Mouse (Mus musculus) kidney, postnatal 10 days (tissue): ENCODE measurements at regions not wholly inside any gene's neighbourhood (a gene's known extent, or its start where the extent isn't known, plus 50 kb on each side); places are given as distances from the start of the nearest gene placed in this dataset.

ENCODE experiments used
- DNase-seq: peaks from one replicate; pipeline ENCODE4 v3.0.0; 2021; ENCODE audit warnings: mixed read lengths

DNA sequence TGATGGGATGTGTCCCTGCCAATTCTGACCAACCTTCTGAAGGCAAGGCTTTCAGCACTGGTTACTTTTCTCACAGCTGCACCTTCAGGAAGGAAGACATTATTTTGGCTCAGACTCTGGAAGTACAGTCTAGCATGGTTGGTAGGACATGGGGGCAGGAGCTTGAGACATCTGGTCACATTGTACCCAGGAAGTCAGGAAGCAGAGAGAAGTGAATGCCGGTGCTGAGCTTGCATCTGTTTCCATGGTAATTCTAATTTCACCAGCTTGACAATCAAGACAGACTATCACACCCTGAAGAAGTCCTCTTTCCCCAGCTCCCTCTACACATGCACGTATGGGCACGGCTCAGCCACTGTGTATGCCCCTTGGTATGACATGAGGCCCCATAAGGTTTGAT, 210.6 kb downstream of the Cyp26b1 start:
- no peak for DNase-seq

DNA sequence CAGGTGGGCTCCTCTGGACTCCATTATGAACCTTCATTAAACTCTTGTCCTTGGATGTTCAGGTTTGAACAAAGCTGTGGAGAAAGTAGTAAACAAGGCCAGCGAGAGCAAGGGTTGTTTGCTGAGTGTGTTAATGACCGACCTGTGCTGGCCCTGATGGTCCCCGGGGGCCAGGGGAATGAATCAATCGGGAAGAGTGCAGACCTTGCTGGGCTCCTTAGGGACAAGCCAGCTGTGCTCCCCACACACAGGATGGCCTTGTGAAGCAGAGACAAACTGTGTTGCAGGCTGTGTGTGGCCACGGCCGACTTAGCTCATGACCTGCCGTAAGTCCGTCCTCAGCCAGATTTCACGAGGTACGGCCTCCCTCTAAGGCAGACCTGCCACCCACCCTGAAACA, 212.1 kb downstream of the Cyp26b1 start:
- no peak for DNase-seq

DNA sequence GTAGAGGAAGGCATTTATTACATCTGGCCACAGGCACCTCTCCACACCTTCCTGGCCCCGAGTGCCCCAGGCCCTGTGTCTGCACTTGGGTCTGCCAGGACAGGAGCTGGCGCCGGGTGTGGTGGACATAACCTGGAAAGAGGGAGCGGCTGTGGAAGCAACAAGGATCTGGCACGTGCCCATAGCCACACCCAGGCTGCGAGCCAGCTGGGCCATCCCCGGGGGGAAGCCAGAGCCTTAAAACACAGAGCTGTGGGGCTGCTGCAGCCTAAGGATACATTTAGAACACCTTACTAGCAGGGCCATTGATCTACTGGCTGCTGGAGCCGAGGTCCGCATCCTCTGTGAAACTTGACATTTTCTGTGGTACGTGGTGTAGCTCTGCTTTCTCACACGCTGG, 217.0 kb downstream of the Cyp26b1 start:
- no peak for DNase-seq

DNA sequence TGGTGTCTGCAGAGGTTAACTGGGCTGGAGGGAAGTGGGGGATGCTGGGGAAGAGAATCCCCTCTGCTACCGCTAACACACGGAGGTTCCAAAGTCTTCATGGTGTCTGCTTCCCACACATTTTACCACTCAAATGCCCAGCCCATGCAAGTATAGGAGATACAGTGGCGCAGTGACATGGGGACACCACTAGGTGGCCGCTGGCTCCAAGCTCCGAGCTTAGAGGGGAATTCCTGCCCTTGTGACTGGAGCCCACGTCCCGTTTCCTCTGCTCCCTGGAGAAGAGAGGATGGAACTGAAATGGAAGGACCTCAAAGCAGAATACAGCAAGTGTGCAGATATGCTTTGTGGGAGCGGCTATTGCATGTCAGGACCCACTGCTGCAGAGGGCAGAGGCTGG, 218.2 kb downstream of the Cyp26b1 start:
- peak; percentile 76 for DNase-seq

DNA sequence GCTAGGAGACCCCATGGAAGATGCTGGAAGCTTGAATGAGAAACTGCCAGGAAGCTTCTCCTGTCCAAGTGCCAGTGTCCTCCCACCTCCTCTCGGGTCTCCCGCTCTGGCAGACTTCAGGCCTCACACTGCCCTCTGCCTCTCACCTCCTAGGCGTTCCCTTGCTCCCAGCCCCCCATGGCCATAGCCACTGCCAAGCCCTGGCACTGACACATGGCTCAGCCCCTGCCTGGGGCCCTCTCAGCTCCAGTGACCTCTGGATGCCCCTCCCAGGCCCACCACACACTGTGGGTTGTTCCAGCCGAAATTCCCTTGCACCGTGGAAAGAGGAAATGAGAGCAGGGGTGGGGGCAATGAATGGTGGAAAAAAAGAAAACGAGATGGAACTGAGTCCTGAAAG, 227.3 kb downstream of the Cyp26b1 start:
- no peak for DNase-seq

DNA sequence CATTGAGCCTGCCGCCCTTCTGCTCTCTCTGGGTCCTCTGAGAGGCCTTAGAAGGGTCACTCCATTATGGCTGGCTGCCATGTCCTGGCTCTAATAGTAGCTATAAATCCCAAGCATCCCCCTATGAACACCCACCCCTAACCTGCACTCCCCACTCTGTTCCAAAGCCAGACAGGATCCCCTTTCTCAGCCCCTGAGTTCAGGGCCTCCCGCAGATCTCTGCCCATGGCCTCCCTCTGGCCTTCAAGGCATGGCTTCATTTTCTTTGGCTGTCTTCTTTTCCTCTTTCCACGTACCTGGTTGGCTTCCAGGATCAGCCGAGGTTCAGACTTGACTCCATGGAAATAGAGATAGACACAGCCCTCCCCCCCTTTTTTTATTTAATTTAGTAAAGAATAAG, 227.8 kb downstream of the Cyp26b1 start:
- DNase-seq, result no peak

DNA sequence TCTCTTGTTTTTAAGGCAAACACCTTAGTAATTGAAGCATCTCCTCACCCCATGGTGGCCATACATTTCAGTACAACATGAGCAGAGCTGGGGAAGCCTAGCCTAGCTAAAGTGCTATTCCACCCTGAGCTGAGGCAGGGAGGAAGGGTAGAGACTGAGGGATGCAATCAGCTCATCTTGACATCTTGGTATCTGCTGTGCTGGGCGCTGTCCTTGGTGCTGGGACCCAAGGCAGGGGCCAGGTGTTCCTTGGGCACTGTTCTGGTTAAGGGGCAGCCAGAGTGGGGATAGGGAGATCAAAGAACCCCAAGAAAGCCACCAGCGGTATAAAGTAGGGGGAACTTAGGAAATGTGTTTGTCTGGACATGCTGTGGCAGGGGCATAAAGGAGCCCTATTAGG, 228.7 kb downstream of the Cyp26b1 start:
- peak; percentile 47 for DNase-seq

DNA sequence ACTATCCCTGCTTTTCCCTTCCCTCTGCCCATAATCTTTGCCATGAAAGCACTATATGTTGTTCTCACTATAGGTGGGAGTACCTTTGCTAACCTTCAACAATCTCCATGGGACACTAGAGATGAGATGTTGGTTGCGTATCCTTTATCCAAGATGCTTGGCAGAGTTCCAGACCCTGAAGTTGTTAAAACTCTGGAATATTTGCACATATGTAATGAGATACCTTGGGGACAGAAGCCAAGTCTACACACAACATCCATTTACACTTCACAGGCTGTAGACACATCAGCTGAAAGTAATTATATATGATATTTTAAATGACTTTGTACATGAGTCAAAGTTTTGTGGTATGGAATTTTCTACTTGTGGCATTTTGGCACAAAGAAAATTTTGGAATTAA, 231.4 kb downstream of the Cyp26b1 start:
- DNase-seq, result no peak

DNA sequence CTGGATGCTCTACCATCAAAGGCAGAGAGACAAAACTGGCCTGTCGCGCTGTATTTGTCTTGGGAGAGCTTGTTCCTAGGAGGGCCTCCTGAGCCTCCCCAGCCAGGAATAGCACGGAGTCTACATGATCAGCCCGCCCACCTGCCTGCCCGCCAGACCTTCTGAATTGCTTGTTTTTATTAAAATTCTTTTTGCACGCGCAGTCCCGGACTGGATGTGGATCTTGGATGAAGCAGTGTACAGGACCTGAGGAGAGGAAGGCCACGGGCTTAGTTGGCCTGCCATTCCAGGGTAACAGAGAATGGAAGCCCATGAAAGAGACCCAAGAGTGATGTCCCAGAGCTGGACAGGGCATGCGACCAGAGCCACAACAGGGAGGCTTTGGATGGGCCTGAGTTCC, 235.8 kb downstream of the Cyp26b1 start:
- DNase-seq, result no peak

DNA sequence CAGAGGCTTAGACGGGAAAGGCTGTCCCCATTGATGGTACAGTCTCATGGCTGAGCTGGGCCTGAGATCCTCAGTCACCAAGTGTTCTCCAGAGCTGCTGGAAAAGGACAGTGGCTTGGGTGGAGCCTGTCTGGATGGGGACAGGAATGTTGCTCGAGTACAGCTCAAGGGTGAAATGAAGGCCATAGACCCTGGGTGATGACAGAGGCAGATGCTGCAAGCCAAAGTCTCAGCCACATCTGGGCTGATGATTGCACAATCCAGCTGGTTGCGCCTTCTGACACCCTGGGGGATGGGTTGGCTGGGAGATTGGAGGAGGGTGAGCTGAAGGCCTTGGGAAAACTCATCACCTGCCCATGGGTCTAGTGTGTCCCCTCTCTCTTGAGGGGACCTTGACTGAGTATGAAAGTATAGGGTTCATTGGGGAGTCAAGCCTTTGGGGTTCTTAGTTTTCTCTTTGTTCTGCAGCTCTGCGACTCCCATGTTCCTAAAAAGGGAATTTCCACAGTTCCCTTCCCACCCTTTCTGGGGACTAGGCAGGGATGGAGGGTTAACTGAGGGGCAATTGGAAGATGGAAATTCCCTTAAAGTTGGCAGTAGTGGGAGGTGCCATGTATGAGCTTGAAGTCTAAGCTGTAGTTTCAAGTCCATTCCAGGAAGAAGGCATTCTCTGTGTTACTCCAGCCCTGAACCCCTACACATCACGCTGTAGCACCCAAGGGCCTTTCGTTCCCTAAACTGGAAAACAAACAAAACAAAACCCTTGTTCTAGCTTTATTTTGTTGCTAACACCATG, 240.1 kb downstream of the Cyp26b1 start:
- DNase-seq, result no peak

DNA sequence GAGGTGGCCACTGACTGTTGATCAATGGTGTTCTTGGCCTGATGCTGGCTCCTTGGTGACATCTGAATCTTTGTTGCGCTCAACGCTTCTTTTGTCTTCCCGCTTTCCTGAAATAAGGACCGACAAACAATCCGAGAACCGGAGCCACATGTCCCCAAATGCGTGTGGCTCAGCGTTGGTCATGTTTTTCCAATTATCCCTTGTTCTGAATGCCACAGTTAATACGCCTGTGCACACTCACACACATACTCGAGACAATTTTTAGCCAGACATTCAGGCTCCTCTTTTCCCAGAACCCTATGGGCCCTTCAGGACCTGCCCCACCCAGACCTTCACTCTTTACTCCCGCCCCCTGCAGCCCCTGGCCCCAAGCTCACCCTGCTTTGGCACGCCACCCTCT, 248.8 kb downstream of the Cyp26b1 start:
- DNase-seq, result no peak

DNA sequence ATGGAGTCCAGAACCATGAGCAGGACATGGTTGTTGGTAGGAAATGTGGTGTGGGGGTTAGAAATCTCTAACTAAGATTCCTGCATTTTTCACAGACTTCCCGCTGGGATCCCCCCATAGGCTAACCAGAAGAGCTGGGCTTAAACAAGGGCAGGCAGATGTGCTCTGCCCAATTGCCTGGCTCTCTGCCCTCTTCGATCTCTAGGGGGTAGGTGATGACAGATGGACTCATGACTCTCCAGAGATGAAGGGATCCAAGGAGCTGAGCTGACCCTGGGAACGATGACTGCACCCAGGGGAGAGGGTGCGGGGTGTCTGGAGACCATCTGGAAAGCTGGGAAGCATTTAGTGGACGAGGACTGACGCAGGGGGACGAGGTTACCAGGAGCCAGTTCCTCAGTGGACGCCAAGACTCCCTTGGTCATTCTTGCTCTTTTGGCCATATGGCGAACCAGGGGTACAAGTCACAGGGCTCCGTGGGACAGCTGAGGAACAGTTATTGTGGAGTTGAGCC, 260.0 kb downstream of the Cyp26b1 start:
- DNase-seq, result no peak

DNA sequence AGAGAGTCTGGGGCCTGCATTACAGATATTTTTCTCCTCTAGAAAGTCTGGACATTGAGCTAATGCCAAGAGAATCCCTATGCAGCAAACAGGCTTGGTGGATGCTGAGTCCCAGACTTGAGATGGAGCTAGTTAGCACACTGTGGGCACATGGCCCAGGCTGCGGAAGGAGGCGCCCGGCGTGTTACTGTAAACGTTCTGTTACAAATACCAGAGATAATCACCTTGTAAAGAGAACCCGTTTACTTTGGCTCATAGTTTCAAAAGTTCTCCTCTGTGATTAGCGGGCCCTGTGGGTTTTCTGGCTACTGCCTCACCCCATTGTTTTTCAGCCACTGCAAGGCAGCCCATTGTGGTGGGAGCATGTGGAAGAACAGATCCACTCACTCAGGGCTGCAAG, 264.6 kb downstream of the Cyp26b1 start:
- DNase-seq, result no peak

DNA sequence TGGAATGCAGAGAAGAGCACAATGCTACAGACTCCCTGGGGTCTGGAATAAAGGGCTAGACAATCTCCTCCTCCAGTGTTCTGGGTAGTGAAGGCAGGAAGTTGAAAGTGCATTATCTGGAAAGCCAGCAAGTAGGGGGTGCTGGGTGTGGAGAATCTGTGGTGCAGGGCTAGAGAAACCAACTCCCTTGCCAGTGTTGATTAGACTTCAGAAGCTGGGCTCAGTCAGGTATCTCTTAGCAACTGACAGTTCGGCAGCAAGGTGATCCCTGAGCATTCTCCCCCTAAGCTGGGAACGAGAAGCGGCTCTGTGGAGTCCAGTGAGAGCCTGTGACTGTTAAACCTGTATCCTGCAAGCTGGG, 265.7 kb downstream of the Cyp26b1 start:
- DNase-seq, result no peak

DNA sequence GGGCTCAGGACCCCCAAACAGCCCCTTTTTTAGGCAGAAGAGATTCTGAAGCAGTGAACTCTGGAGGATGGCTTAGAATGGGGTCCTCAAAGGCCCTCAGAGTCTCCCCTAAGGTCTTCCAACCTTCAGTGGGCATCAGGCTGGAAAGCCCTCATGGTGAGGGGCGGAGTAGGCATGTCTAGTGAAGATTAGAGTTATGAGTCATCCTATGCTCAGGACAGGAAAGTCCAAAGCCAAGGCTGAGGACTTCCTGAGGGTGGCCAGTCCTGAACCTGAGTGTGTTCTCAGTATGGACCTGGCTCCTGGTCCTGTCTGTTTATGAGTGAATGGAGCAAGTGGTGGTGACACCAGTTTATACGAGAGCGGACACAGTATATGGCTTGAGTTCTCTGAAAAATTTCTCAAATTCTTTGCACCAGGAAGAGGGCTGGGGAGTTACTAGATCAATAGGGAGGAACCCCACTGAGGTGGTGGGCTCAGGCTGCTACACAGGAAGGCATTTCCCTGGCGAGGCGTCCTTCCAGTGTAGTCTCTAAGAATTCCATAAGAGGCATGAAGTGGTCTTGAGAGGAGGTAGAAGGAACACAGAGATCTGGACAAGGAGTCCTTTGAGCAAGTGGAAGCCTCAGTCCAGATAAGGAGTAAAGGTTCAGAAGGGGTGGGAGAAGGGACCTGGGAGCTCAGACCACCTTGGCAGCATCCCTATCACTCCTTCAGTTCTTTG, 266.2 kb downstream of the Cyp26b1 start:
- no peak for DNase-seq

DNA sequence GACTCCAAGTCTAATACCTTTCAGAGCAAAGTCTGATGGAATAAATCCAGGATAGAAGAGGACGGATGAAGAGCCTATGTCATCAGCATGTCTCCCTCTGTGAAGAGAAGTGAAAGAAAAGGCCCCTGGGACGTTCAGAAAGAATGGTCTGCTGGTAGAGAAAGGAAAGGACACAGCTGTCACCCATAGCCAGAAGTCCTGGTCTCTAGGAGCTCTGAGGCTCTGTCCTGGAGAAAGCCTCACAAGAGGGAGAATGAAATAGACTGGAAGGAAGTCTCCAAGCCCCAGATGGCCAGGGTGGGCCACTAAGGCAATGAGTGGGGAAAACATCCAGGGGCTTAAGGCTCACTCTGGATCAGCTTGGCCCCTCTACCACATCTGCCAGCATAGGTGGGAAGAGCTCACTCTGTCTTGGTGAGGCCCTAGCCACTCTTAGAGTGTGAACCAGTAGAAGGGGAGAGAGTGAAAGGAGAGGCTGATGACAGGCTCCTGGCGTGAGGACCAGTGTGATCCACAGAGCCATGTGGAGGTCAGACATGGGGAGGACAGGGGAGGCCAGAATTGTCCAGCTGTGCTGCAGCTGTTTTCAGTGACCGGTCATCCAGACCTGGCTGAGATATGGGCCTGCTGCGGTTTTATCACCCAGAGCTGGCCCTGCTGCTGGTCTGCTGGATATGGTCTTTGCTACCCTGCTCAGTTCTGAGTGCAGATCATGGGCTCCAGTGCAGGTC, 268.2 kb downstream of the Cyp26b1 start:
- peak; percentile 79 for DNase-seq

DNA sequence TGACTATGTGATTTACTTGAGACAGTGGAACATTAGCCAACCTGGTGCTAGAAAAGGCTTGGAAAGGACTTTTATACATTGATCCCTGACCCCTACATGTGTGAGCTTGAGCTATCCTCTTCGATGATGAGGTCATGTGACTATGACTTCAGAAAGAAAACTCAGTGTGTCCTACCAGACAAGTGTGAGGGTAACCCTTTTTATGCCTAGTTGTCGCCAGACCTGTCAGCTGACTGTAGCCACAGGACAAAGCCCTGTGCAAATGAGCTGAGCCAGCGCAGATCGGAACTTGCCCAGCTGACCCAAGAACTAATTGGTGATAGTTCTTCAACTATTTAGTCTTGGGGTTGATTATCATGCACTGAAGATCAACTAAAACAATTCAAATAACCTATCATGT, 269.5 kb downstream of the Cyp26b1 start:
- no peak for DNase-seq

DNA sequence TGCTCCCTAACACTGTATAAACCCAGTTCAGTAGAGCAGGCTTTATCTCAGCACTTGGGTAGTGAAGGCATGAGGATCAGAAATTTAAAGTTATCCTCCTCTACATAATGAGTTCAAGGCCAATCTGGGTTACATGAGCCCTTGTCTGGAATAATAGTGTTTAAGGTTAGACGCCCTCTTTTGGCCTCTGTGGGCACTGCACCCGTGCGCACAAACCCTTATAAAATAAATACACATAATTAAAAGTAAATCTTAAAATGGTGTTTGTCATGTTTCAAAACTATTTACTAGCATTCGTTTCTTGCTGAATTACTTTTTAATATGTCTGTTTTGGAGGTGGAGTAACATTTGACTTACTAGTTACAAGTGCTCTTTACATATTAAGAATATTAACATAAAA, 271.2 kb downstream of the Cyp26b1 start:
- DNase-seq, result no peak

DNA sequence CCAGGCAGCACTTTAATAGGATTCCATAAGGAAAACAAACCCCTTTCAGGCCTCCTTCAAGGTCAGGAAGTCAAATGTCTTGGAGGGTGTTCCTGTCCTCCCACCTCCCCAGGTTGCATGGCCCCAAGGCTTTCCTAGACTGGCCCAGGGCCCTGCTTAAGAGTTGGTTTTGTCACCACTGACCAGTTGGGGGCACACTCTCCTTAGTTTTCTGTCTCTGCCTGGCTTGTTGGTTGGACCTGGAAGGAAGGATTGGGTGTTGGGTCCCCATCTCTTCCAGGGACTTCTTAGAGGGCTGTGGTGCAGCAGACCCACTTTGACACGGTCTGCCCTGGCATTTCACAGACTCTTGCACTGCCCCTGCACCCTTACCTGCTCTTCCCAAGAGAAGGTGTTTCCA, 273.1 kb downstream of the Cyp26b1 start:
- peak; percentile 27 for DNase-seq

DNA sequence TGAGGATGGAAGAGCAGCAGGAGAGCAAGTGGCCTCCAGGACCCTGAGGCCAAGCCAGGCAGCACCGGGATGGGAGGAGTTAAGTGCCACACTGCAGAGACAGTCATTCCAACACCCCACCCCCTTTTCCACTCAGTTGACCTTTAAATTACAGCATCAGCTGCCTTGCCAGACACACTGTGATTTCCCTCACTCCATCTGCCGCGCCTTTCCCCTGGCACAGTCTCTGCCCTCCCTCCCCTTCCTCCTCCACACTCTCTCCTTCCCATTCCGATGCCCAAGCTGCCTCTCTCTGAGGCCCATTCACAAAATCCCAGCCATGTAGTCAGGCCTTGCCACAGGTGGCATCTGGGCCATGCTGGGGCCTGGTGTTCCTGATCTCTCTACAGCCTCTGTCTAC, 274.9 kb downstream of the Cyp26b1 start:
- DNase-seq, result peak; percentile 19

DNA sequence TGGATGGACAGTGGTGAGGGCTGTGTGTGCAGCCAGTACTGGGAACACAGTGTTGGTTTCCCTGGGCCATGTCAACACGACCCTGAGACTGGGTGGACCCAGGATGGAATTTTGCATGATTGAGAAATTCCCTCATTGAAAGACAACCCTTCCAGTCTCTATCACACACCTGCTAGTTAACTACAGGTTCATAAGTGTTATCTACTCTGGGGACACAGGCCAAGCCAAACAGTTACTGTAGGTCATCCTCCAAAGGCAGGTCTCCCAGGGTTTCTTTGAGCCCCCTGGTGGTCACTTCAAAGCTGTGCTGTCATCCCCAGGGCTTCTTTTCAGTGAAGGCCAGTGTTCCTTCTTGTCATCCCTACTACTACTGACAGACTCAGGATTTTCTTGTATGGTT, 276.7 kb downstream of the Cyp26b1 start:
- peak; percentile 35 for DNase-seq

DNA sequence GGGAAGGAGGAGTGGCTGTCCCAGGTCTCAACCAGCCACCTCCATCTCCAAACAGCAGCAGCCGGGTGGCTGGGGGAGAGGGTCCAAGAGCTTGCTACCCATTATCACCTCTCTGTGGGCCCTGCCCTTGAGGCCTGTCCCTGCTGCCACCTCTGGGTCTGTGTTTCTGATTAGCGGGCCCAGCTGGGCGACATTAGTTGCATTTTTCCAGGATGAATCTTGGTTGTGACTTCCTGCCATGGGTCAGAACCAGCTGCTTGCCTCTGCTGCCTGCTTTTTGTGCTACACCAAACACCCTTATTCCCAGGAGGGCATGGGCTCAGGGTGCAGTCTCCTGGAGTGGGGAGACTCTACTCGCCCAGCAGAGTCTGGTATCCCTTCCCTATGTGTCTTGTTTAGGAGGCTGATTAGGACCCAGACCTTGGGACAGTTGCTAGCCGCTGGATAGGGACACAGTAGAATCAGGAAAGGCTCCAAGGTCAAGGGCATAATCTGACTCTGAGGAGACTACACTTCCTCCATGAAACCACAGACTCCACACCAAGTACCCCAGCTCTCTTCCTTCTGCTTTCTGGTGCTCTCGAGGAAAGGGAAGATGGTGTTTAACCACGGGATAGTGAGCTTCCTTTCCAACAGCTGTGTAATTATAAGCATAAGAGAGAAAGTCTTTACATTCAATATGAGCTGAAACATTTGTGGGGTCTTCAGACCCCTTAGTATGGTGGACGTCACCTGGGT, 278.4 kb downstream of the Cyp26b1 start:
- DNase-seq, result no peak

DNA sequence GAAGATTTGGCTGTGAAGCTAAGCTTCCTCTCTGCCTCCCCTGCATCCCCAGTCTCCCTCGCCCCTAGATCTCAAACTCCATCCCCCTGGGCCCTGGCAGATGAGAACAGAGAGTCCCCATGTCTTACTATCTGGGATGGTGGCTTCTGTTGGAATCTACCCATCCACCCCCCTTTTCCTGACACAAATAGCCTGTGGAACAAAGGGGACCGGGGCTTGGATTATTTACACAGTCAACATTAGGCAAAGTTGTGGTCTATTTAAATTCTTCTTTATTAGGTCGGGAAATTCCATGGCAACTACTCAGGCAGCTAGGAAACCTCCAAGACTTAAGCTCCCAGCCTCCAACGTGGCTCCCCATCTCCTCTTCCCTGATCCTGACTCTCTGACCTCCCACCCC, 279.9 kb downstream of the Cyp26b1 start:
- DNase-seq, result no peak
